Mouse (Mus musculus) kidney, adult 18-20 months (tissue): ENCODE measurements at regions not wholly inside any gene's neighbourhood (a gene's known extent, or its start where the extent isn't known, plus 50 kb on each side); places are given as distances from the start of the nearest gene placed in this dataset.

ENCODE experiments used
- DNase-seq: peaks from one replicate; pipeline ENCODE4 v3.0.0; 2021

GRCm38 (mm10) chr4:35417866-35418265 is 191.9 kb upstream of the C9orf72 start:
- DNase-seq = peak; percentile 38

DNA sequence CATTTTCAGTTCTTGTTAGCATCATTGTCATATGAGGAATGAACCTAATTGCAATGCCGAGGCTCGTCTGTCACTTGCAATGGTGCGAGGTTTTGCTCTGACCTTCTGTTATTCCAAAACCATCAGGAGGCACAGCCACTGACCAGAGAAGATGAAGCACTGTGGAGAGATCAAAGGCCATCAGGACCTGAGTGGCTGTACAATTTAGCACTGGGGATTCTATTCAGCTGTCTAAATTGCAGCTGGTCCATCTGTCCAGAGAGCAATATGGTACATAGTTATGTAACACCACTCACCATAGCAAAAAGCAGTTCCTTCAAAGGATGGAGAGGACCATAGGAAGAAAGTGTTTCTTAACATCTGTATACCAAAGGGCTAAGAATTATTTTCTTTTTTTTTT is 187.5 kb upstream of the C9orf72 start:
- no peak for DNase-seq

DNA sequence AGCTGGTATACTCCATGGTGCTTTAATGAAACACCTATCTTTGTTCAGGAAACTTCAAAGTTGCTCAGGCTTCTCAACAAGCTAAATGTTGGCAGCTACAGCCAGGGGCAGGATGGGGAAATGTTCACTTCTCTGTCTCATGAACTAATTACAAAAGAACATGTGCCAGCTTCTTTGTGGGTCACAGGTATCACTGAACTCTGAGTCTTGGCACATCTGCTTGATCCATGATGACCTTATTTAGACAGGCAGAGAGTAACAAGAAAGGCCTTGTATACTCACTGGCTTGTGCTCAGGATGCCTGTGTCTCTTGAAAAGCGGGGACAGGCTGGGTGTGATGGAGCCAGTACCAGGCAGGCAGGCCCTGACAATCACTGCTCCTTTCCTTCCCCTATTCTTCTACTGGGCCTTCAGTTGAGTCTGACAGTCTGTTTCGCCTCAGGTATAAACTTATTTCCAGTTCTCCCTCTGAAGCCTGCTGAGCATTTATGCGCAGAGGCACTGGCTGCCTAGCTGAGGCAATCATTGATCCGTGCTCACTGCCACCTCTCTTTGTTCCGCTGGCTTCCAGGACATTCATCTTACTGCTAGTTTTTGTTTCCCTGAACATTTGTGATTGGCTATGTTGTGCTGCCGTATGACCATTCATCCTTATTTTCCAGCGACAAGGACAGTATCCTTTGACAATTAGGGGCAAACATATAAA is 179.5 kb upstream of the C9orf72 start:
- DNase-seq = no peak

DNA sequence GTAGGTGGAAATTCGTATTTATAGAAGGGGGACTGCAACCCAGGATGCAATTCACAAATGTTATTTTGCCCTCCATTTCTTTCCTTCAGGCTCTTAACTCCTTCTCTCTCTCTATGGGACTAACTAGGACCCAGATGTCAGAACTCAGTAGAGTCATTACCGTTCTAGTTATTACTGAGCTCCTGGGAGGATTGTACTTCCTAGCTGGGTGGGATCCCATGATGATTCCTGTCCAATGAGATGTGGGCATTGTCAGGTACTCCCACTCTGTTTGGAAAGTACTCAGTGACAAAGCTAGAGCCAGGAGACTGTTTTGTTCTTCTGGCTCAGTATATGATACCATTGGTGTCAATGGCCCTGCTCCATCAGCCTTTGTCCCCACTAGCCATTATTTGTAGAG is 178.1 kb upstream of the C9orf72 start:
- DNase-seq = no peak

GRCm38 (mm10) chr4:35403594-35403993 is 177.6 kb upstream of the C9orf72 start:
- DNase-seq = no peak

GRCm38 (mm10) chr4:35402376-35403133 is 176.6 kb upstream of the C9orf72 start:
- no peak for DNase-seq

DNA sequence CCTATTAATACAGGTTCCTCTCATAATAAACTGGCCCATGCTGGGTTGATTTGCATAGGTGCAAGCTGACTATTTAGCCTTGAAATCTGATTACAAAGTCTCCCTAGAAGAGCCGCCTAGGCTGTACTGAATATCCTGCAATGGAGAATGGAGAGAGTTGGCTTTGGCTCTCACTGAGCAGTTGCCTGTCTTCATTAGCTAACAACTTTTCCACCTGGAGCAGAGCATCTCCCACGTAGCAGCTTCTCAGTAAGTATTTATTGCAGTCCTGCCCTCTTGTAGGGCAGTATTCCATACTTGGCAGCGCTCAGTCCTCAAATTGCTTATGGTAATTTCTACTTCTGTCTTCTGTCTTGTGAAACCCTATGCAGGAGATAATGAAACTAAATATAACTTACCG is 175.8 kb upstream of the C9orf72 start:
- no peak for DNase-seq

DNA sequence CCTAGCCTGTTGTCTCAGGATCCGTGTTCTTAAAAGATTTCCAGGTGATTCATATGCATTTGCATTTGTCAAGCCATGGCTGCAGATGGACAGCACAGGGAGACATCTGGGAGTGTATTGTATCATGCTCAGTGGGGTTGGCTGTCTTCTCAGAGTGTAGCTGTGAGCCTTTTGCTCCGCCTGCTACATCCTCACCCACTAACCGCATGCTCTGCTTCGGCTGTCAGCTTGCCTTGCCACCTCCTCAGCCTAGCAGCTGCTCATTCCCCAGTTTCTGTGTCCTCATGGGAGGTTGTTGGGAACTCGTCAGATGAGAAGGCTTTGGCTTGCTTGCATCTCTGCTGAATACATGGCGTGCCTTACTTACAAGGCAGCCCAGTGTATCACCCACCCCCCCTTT is 174.5 kb upstream of the C9orf72 start:
- no peak for DNase-seq

DNA sequence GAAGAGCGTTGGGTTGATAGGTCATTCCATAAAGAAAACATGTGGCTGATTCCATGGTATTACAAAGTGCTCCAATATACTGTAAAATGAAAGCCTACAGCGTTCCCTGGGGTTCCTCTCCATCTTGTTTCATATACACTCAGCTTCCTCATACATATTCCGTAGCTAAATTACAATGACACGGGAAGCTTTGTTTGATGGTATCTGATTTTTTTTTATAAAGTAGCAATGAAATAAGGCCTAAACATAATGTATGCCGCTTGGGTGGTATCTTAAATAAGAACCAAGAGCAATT is 169.6 kb upstream of the C9orf72 start:
- no peak for DNase-seq

DNA sequence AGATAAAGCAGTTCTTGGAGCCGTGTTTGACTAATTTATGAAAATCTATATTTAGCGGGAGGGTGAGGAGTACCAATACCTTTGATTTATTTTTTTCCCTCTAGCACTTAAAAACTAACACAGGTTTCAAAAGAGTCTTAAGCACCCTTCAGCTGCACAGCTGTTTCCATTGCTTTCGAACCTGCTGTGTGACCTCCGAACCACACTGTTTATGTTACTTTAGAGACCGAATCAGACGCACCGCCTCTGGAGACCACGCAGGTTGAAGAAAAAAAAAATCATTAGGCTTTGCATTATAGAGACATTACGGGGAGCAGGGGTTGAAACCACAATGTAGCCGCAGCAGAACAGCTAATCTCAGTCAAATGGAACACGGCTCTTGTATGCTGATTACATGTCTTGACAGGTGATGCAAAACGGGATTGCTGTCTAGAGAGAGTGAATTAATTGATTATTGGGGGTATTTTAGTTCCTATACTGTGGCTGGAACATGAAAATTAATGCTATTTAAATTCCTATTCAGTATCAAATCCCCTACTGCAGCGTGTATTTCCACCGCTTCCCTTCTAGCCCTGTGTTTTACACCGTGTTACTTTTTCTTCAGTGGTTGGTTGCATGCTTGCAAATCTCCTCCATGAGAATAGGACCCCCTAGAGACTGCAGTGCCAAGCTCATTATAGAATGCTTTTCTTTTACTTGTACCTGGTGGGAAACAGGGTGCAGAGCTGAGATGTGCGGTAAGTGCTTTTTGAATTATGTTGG is 169.0 kb upstream of the C9orf72 start:
- no peak for DNase-seq

GRCm38 (mm10) chr4:35375791-35376190 is 149.8 kb upstream of the C9orf72 start:
- no peak for DNase-seq

GRCm38 (mm10) chr4:35373213-35373860 is 147.4 kb upstream of the C9orf72 start:
- DNase-seq = no peak

DNA sequence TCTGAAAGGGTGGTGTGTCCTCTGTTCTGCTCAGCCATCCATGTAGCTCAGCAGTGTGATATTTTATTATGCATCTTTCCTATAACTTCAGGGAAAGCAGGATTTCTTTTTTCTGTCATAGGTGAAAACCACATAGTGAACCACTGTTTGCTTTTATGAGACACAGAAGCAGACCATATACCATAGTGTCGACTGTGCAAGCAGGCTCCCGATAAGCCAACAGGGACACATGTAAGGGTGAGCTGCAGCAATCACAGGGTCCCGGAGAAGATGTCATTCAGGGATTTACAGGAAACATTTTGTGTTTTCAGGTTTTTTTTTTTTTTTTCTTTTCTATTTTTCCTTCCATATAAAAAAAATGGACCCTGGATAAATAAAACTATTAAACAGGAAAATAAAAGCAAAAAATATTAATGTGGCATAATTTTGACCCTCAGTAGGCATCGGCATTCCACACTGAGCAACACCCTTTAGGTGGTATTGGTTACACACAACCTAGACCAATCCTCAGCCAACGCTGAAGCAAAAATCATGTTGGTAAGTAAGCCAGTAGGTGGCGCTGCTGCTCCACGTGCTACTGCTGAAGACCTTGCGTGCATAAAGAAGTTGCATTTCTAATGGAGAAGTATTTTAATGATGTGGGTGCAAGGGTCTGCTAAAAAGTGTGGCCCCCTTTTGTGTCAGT is 146.7 kb upstream of the C9orf72 start:
- DNase-seq = peak; percentile 68

DNA sequence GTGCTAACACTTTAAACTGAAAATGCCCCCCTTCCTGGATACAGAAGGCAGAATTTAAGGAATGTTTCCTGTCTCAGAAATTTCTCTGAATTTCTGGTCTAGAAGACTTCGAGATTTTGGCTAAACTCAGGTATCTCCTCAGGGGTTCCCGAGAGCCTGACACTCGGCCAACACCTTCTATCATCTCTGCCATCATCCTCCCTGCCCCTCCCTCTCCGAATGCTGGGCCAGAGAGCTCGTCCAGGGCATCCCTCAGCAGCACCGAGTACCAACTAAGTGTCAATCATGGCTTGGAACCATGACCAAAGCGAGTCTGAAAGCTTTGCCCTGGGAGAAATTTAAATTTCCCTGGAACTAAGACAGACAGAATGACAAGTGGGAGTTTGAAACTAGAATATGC is 138.2 kb upstream of the C9orf72 start:
- DNase-seq = no peak

GRCm38 (mm10) chr4:35362176-35362575 is 136.2 kb upstream of the C9orf72 start:
- no peak for DNase-seq

DNA sequence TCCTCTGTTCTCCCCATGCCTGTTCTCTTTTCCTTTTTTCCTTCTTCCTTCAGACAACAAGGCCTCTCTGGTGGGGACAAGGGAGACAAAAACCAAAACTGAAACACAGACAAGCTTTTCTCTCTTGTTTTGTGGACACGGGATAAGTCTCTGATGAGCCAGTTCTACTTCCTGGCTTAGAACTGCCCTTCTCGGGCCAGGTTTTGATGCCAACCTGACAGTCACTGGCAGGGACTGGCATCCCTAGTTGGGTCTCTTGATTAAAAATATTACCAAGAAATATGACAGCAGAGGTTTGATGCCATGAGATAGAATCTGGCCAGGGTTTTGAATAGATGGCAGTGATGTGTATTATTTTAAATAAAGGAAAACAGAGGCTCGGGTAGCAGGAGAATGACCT is 133.4 kb upstream of the C9orf72 start:
- DNase-seq = no peak

GRCm38 (mm10) chr4:35356904-35357563 is 131.1 kb upstream of the C9orf72 start:
- DNase-seq = peak; percentile 5

DNA sequence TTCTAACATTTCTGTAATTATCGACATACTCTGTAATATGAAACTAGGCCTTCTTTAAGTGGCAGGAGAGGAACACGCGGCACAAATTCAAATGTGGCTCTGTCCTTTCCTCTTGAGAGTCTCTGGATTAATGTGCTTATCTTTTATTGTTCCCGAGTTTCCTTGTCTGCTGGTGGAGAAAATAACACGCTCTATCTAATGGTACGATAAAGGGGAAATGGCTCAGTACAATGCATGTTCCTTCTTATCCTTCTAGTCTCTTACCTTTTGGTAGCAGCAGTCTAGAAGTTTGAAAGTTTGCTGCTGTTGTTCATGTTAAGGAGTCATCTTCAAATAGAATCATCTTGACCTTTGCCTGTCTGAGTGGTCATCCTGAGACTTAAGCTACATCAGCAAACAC is 130.1 kb upstream of the C9orf72 start:
- DNase-seq = no peak

DNA sequence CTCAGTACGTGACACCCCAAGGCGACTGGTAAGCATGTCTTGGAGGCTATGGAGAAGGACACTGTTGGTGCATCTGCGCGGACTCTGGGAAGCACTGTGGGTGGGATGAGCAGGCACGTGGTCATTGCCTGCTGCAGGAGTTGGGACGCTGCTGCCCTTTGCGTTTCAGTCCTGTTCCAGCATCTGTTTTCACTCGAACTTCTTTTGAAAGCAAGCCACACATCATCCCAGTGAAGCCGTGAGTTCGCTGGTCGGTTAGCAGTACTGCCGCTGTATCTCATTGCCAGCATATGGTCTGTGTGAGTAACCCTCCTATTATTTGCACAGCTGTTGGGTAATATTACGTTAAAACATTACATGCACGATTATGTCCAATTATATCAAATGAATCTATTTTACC is 128.1 kb upstream of the C9orf72 start:
- DNase-seq = no peak

DNA sequence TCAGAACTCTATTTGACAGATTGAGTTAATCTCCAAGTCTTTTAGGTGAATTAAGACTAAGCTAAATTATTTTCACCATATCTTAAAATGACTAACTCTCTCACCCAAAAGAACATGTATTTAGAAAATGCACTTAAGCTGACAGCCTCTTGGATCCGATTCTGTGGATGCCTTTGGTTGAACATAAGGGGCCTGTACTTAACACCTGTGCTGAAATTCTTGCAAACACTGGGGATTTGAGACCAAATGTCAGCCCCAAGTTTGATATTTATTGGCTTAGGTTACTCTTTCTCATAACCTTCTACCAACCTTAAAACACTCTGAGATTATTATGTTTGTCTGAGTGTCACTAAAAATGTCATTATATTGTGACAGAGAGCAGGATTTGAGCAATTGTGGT is 126.6 kb upstream of the C9orf72 start:
- no peak for DNase-seq

GRCm38 (mm10) chr4:35350465-35350864 is 124.5 kb upstream of the C9orf72 start:
- DNase-seq = peak; percentile 52

GRCm38 (mm10) chr4:35347609-35348008 is 121.6 kb upstream of the C9orf72 start:
- no peak for DNase-seq
